Mouse (Mus musculus) heart, embryonic 12.5 days (tissue): ENCODE data around the gene Ksr2. TPM values are rescaled to one million over a fixed set of nuclear protein-coding genes. Genes with fewer than 3 reads are reported as not detected.
"Not testable (repeated sequence)": the region's sequence is repeated elsewhere in the genome, so short reads cannot be mapped to it uniquely, and the experiment has no call there.

Source experiments
- ATAC-seq: fragments of 200-750 bp; cut with Nextera tagmentation; 2 replicates; pipeline ENCODE4 v1.8.0; 2017; ENCODE audit warnings: moderate TSS enrichment, moderate library complexity; ENCODE audit not compliant: insufficient number of reproducible peaks, low FRiP score
- H3K27ac ChIP-seq: fragments of 300-500 bp; sonication (generic); 2 replicates; pipeline ENCODE4 v1.5.1; 2016; ENCODE audit warnings: mild to moderate bottlenecking, moderate library complexity; ENCODE audit not compliant: poor library complexity, severe bottlenecking
- H3K27me3 ChIP-seq: fragments of 300-500 bp; sonication (generic); replicated peaks from 2 replicates; pipeline ENCODE4 v1.6.1; 2016; ENCODE audit warnings: mild to moderate bottlenecking, moderate library complexity
- H3K36me3 ChIP-seq: fragments of 300-500 bp; sonication (generic); 2 replicates; pipeline ENCODE4 v1.6.1; 2016; ENCODE audit warnings: mild to moderate bottlenecking, moderate library complexity
- H3K4me1 ChIP-seq: fragments of 300-500 bp; sonication (generic); replicated peaks from 2 replicates; pipeline ENCODE4 v1.6.1; 2016; ENCODE audit warnings: mild to moderate bottlenecking
- H3K4me2 ChIP-seq: fragments of 300-500 bp; sonication (generic); 2 replicates; pipeline ENCODE4 v1.6.1; 2016; ENCODE audit warnings: mild to moderate bottlenecking, moderate library complexity
- H3K4me3 ChIP-seq: fragments of 300-500 bp; sonication (generic); 2 replicates; pipeline ENCODE4 v1.5.1; 2016; ENCODE audit warnings: mild to moderate bottlenecking
- H3K9ac ChIP-seq: fragments of 300-500 bp; sonication (generic); 2 replicates; pipeline ENCODE4 v1.6.1; 2016; ENCODE audit warnings: mild to moderate bottlenecking, moderate library complexity
- H3K9me3 ChIP-seq: fragments of 300-500 bp; sonication (generic); replicated peaks from 2 replicates; pipeline ENCODE4 v1.6.1; 2016; ENCODE audit warnings: mild to moderate bottlenecking, moderate library complexity
- WGBS: fragments of 180-500 bp; shearing (Covaris S2); methylation state at CpG from one replicate; pipeline ENCODE4 v1.1.7; 2016; 5-methylcytosine and 5-hydroxymethylcytosine counted together
- polyA plus RNA-seq: library from polyadenylated mRNA; unstranded; fragments of >200 nt; fragmentation: Nextera tagmentation; extraction: Ambion mirVana; gene quantifications from 2 replicates; pipeline ENCODE4 v1.2.1, GENCODE M21; 2016

Gene Ksr2
- polyA plus RNA-seq, 1 experiment from 2014 or later = 0.15 TPM

DNA sequence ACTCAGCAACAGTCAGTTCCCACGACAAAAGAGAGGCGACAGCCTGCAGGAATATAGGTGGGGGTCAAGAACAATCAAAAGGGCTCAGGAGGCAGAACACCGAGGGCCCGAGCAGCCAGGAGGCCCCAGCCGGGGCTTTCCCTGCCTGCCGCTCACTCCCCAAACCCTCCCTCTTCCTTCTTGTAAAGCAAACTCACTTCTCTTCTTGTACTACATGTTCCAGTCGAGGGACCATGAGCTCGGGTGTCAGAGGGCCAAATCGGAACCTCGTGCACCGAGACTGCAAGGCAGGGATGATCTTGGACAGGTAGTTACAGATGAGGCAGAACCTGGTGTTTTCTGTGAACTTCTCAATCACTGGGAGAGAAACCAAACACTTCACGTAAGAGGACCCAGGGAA is 30.6 kb upstream of the Ksr2 start:
- Histone ChIP-seq H3K9ac (no peak overlapping the region), H3K4me3 (no peak overlapping the region), H3K4me2 (no peak overlapping the region), H3K27me3 (no peaks in the 10 kb centered on the region), H3K27ac (no peak overlapping the region), H3K9me3 (no peaks in the 10 kb centered on the region), H3K4me1 (peaks cover 31% of the 10 kb centered on the region), H3K36me3 (peaks cover 76% of the 10 kb centered on the region)
- no peak for ATAC-seq
- 82% methylated on average over 12 of the region's 12 CpGs for WGBS

DNA sequence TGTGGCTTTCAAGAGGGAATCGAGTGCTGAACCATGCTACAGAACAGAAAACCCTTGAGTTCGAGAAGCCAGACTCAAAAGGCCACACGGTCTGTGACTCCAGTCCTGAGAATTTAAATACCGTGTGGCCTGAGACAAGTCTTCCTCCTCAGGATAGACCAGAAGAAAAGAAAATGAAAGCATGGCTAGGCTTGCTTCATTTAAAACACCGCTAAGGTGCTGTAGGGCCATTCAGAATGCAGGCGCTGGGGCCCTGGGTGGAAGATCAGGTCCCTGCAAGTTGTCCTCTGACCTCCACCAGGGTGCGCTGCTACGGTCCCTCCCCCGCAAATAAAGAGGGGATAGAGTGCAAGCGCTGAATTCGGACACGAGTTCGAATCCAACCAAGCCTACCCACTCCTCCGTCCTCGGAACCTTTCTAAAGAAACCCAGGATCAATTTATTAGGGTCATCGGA is 25.5 kb upstream of the Ksr2 start:
- H3K4me1 ChIP-seq = peaks cover 17% of the 10 kb centered on the region
- H3K27ac ChIP-seq = 0 out of 2 replicates have a peak overlapping the region, but pooled peaks have one; percentile 38
- peak; percentile 65; the same call in 1 of the 2 replicates for ATAC-seq
- WGBS = 11% methylated on average over 16 of the region's 16 CpGs
- peak overlapping the region; percentile 98 for H3K9ac ChIP-seq
- H3K4me2 ChIP-seq = peak overlapping the region; percentile 89
- no peaks in the 10 kb centered on the region for H3K27me3 ChIP-seq
- H3K4me3 ChIP-seq = peak overlapping the region; percentile 91
- H3K9me3 ChIP-seq = peaks cover 15% of the 10 kb centered on the region
- H3K36me3 ChIP-seq = peaks cover 28% of the 10 kb centered on the region

DNA sequence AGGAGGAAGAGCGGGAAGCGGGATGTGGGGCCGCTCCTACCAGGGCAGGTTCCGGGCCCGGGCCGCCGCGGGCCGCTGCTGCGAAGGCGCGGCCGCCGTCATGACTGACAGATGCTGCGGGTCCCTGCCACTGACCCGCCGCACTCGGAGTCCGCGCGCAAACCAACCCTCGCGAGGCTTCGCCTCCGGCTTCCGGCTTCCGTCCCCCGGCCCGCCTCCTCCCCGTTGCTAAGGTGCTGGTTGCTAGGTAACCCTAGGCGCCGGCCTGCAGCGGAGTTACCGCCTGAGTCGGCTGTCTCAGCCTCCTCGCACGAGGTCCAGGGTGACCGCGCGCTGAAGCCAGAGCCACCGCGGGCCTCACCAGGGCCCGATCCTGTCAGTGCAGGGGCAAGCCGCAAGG is 24.9 kb upstream of the Ksr2 start, which contains the start of gene Rfc5:
Gene Rfc5 (minus strand): TSS at position 171 of the 400 bp plus-strand sequence.
- ATAC-seq = peak; percentile 96
- 2% methylated on average over 43 of the region's 44 CpGs for WGBS
- Histone ChIP-seq H3K27ac (0 out of 2 replicates have a peak within 1 kb of the TSS, but pooled peaks have one; percentile 38), H3K4me1 (peaks cover 17% of the 10 kb centered on the region), H3K36me3 (peaks cover 22% of the 10 kb centered on the region), H3K4me3 (peak within 1 kb of the TSS; percentile 91), H3K4me2 (peak within 1 kb of the TSS; percentile 89), H3K9me3 (peaks cover 21% of the 10 kb centered on the region), H3K27me3 (no peaks in the 10 kb centered on the region), H3K9ac (peak within 1 kb of the TSS; percentile 98)

DNA sequence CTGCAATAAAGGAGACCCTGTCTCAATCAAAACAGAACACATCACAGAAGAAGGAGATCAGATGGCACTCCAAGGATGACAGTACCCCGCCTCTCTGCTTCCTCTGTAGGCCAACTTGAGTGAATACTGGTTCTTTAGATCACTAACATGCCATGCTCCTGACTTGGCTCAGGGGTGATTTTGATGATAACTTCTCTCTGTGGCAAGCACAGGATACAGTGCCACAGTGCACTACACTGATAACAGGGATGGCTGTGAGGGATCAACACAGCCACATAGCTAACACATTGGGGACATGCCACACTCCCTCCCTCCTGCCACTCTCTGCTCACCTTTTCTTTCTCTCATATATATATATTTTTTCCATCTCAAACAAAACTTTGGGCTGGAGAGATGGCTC is 22.9 kb upstream of the Ksr2 start:
- no peak overlapping the region for H3K27ac ChIP-seq
- H3K9ac ChIP-seq = no peak overlapping the region
- no peaks in the 10 kb centered on the region for H3K27me3 ChIP-seq
- ATAC-seq = no peak
- H3K4me2 ChIP-seq = no peak overlapping the region
- H3K36me3 ChIP-seq = peaks cover 3% of the 10 kb centered on the region; the same call in 1 of the 2 replicates
- peaks cover 21% of the 10 kb centered on the region for H3K9me3 ChIP-seq
- peaks cover 17% of the 10 kb centered on the region for H3K4me1 ChIP-seq
- no peak overlapping the region for H3K4me3 ChIP-seq
- WGBS = 92% methylated on average over 1 of the region's 1 CpGs

DNA sequence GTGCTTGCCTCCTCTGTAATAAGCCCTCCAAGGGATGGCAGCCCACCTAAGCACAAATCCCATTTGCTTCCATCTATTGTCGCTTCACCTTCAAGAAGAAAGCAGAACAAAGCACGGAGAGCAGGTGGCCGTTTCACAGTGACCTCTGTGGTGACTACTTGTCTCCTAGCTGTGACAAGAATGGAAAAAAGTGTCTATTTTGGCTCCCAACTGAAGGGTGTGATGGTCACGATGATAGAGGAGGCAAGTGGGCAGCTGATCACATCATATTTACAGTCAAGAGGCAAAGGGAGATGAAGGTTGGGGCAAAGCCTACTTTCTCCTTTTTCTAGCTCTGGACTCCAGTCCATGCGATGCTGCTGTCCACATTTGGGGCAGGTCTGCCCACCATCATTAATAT is 18.0 kb upstream of the Ksr2 start:
- ATAC-seq = no peak
- Histone ChIP-seq H3K27me3 (no peaks in the 10 kb centered on the region), H3K4me3 (no peak overlapping the region), H3K9ac (no peak overlapping the region), H3K4me2 (no peak overlapping the region), H3K9me3 (peaks cover 21% of the 10 kb centered on the region), H3K4me1 (no peaks in the 10 kb centered on the region), H3K36me3 (no peaks in the 10 kb centered on the region), H3K27ac (no peak overlapping the region)
- WGBS = 80% methylated on average over 5 of the region's 5 CpGs

DNA sequence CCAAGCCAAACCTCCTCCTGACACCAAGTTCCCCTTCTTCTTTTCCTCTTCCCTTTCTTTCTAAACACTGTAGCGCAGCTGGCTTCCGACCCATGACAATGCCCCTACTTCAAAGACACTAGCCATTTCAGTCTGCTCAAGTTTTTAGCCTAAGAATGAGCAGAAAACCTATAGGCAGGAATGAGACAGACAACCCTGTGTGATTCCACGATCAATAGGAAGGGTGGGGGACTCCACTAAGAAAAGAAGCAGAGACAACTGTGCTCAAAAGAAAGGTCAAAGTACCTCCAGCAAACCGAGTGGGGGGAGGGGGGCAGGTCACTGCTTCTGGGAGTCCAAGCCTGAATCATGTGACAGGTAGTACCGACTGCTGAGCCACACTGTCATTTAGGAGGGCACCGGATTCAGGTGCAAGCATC is 17.2 kb upstream of the Ksr2 start:
- ATAC-seq = no peak
- Histone ChIP-seq H3K9me3 (peaks cover 20% of the 10 kb centered on the region), H3K27ac (no peak overlapping the region), H3K9ac (no peak overlapping the region), H3K36me3 (no peaks in the 10 kb centered on the region), H3K4me2 (no peak overlapping the region), H3K27me3 (no peaks in the 10 kb centered on the region), H3K4me3 (no peak overlapping the region), H3K4me1 (no peaks in the 10 kb centered on the region)
- 69% methylated on average over 6 of the region's 6 CpGs for WGBS

DNA sequence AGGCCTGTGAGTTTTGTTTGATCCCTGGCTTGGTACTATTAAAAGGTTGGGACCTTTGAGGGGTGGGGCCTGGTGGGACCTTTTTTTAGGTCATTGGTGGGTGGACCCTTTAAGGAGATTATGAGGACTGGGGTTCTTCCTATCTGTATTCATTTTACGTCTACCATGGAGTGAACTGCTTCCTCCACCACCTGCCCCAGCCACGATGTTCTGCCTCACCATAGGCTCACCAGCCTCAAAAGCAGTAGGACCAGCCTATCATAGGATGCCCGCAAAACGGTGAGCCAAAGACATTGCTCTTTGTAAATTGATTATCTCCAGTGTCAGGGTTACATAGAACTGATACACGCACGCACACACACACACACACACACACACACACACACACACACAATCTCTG is 16.4 kb upstream of the Ksr2 start:
- H3K9ac ChIP-seq = no peak overlapping the region
- no peak for ATAC-seq
- H3K9me3 ChIP-seq = peaks cover 13% of the 10 kb centered on the region; the same call in 1 of the 2 replicates
- H3K4me3 ChIP-seq = no peak overlapping the region
- no peak overlapping the region for H3K4me2 ChIP-seq
- no peaks in the 10 kb centered on the region for H3K4me1 ChIP-seq
- no peaks in the 10 kb centered on the region for H3K27me3 ChIP-seq
- H3K36me3 ChIP-seq = no peaks in the 10 kb centered on the region
- 76% methylated on average over 6 of the region's 6 CpGs for WGBS
- no peak overlapping the region for H3K27ac ChIP-seq

DNA sequence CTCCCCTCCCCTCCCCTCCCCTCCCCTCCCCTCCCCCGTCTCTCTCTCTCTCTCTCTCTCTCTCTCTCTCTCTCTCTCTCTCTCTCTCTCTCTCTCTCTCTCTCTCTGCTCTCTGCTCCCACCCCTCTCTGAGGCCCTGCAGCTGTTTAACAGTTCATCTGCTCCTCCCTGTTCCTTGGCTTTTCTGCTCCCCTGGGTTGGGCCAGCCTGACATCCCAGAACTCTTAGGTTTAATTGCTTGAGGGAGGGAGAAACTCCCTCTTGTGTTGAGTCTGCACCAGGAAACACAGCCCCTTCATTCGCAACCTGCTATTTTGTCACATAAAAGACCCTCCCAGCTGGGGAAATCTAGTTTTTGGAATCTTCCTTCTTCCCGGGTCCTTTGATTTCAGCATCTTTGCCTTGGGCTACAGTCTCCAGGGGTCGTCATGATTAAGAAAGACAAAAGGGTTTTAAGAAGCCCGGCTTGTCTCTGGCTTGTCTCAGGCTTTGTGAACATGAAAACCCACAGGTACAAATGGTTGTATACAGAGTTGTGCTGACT is 15.7 kb upstream of the Ksr2 start:
- H3K36me3 ChIP-seq = no peaks in the 10 kb centered on the region
- WGBS = 51% methylated on average over 4 of the region's 5 CpGs
- peaks cover 7% of the 10 kb centered on the region; the same call in 1 of the 2 replicates for H3K9me3 ChIP-seq
- no peaks in the 10 kb centered on the region; the same call in 1 of the 2 replicates for H3K27me3 ChIP-seq
- H3K4me3 ChIP-seq = no peak overlapping the region
- H3K9ac ChIP-seq = no peak overlapping the region
- no peak overlapping the region for H3K4me2 ChIP-seq
- H3K4me1 ChIP-seq = no peaks in the 10 kb centered on the region
- ATAC-seq = no peak
- no peak overlapping the region for H3K27ac ChIP-seq

DNA sequence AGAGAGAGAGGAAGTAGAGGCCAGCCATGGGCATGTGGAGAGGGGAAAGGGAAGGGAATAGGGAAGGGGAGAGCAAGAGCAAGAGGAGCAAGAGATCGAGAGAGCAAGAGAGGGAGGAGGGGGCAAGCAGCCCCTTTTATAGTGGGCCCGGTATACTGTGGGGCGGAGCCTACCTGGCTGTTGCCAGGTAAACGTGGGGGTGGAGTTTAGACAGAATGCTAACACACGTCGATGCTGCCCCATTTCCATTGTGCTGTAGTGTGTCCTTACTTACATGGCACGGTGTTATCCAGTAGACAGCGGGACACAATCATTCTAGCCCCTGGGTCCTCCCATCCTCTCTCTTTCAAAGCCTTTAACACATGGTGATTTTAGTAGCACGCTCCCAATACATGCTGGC is 14.5 kb upstream of the Ksr2 start:
- Histone ChIP-seq H3K27me3 (no peaks in the 10 kb centered on the region; the same call in 1 of the 2 replicates), H3K9me3 (no peaks in the 10 kb centered on the region), H3K27ac (no peak overlapping the region), H3K9ac (no peak overlapping the region), H3K36me3 (no peaks in the 10 kb centered on the region), H3K4me1 (no peaks in the 10 kb centered on the region), H3K4me3 (no peak overlapping the region), H3K4me2 (no peak overlapping the region)
- peak; percentile 9; the same call in 1 of the 2 replicates for ATAC-seq
- WGBS = 73% methylated on average over 9 of the region's 9 CpGs

DNA sequence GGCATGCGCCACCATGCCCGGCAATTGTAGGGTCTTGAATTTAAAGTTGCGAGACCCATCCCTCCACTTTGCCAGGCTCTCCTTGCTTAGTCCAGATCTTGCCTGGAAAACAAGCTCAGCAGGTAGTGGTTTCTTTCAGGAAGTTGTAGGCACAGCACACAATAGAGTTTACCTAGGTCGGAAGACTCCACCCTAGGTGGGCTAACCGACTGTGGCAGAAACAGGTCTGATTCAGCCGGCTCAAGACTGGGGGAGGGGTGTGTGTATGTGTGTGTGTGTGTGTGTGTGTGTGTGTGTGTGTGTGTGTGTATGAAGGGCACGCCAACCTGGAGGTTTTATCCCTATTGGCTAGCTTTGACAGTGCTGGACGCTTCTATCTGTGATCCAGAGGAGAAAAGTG is 10.2 kb upstream of the Ksr2 start:
- H3K9ac ChIP-seq = no peak overlapping the region
- no peaks in the 10 kb centered on the region for H3K4me1 ChIP-seq
- H3K36me3 ChIP-seq = no peaks in the 10 kb centered on the region
- no peak overlapping the region for H3K27ac ChIP-seq
- 85% methylated on average over 8 of the region's 8 CpGs for WGBS
- no peak overlapping the region for H3K4me3 ChIP-seq
- no peaks in the 10 kb centered on the region; the same call in 1 of the 2 replicates for H3K27me3 ChIP-seq
- ATAC-seq = no peak
- H3K4me2 ChIP-seq = no peak overlapping the region
- H3K9me3 ChIP-seq = no peaks in the 10 kb centered on the region

DNA sequence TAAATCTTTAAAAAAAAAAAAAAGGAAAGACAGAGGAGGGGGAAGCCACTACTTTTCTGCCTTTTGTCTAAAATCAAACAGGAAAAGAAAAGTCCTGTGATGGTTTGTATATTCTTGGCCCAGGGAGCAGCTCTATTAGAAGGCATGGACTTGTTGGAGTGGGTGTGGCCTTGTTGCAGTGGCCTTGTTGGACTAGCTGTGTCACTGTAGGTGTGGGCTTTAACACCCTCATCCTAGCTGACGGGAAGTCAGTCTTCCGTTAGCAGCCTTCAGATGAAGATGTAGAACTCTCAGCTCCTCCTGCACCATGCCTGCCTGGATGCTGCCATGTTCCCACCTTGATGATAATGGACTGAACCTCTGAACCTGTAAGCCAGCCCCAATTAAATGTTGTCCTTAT is 9.1 kb upstream of the Ksr2 start:
- not testable (repeated sequence) for H3K9me3 ChIP-seq

DNA sequence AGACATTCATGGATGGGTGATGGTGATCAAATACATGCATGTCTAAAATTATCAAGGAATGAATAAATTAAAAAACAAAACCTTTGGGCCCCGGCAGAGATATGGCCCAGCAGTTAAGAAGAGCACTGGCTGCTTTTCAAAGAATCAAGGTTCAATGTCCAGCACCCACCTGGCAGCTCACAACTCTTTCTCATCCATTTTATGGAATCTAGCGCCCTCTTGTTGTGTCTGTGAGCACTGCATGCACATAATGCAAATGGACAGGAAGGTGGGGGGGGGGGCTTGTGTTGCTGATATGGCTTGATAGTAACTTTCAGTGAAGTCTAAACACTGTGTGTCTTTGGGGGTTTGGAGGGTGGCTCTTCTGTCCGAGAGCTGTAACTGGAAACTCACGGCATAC is 5.6 kb upstream of the Ksr2 start:
- no peak for ATAC-seq

More for the DNA sequence above, 9.1 kb upstream of the Ksr2 start:
- H3K4me1 ChIP-seq, ATAC-seq, H3K4me2 ChIP-seq, H3K4me3 ChIP-seq, H3K27ac ChIP-seq, H3K36me3 ChIP-seq, H3K27me3 ChIP-seq, H3K9ac ChIP-seq: not testable (repeated sequence)
- 72% methylated on average over 2 of the region's 2 CpGs for WGBS

More for the DNA sequence above, 5.6 kb upstream of the Ksr2 start:
- 0 out of 2 replicates have a peak, but pooled peaks cover under 1% of the 10 kb centered on the region for H3K4me1 ChIP-seq
- H3K4me2 ChIP-seq = no peak overlapping the region
- WGBS = 58% methylated on average over 4 of the region's 4 CpGs
- no peak overlapping the region for H3K9ac ChIP-seq
- no peak overlapping the region for H3K27ac ChIP-seq
- H3K4me3 ChIP-seq = no peak overlapping the region
- H3K36me3 ChIP-seq = no peaks in the 10 kb centered on the region
- peaks cover 39% of the 10 kb centered on the region for H3K27me3 ChIP-seq
- H3K9me3 ChIP-seq = no peaks in the 10 kb centered on the region
